Mouse (Mus musculus) cerebellum, adult 11 months (tissue): Measurements from ENCODE around the gene Qsox1.

ENCODE experiments used
- DNase-seq: peaks from one replicate; pipeline ENCODE4 v3.0.0; 2022

The Qsox1 gene

GRCm38 (mm10) chr1:155798000-155798399, 14.7 kb downstream of the Qsox1 start:
- DNase-seq, result no peak

- no peak for DNase-seq
These were observed 15.3 kb downstream of the Qsox1 start for GRCm38 (mm10) chr1:155797425-155797824.

DNA sequence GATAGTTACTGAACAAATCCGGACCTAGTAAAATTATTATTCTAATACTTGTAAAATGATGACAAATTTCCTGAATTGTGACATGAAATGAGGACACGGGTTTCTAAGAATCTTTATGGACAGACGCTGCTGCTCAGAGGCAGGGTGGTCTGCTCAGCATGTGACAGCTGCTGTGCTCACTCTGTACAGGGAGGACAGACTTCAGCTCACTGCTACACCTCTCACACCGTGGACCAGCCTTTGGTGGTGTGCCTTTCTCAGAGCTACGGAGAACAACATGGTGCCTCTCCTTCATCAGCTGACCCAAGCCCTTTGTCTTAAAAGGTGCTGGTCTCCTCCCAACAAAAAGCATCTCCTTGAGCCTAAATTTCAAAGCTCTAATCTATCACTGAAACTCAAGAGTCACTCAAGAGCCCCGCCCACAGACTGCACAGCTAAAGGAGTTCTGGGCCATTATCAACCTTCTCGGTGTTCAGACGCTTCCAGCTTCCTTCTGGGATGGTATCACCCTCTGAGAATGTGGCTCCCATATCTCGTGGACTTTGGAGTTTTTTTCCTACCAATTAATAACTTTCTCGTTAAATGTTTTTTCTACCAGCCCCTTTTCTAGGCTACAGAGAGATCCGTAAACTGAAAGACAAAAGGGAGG, 15.8 kb downstream of the Qsox1 start:
- no peak for DNase-seq

DNA sequence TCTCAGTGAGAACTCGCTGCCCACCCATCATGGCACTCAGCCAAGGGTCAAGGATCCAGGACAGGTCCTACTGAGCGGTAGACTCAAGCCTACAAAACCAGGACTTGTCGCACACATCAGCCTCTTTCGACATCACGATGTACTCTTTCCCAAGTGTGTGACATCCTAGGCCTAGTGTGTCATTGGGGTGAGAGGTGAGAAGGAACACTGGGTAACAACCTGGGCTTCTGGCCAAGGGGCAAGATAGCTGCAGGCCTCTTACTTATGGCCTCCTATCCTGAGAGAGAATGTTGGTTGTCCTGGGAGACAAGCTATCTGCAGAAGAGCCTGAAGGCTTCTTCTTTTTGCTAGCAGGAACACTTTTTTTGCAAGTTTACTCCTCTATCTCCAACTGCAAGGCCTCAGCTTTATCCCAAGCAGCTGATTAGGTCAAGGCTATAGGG, 16.9 kb downstream of the Qsox1 start:
- DNase-seq, result no peak

DNA sequence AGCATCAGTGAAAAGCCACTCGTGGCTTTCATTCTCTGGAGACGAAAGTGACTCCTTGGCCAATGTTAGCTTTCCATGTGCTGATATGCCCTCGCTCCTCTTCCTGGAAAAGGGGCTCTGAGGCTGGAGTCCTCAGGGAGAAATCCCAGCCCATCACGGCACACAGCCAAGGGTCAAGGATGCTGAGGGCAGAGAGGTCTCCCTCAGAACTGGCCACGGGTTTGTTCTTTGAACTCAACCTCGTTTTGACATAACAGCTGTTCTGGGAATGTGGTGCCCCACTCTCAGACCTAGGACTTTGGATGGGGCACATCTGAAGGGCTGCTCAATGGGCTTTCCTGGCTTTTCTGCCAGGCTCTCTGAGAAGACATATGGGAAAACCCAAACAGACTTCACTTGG, 17.8 kb downstream of the Qsox1 start:
- DNase-seq, result no peak

DNA sequence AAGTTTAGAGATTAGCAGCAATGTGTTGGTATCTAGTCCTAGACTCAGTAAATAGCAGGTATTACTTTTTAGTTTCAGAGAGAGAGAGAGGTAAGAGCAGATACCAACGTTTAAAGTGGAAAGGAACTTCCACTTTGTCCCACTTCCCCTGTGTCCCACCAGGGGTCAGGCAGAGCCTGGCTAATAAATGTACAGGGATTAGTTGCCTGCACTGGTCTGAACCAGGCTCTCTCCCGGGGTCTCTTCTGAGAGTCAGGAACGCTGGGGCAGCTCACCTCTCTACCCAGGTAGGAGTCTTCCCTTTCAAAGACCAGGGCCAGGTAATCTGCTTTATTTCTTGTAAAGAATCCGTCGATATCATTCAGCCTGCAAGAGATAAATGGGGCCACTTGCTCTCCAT, 20.8 kb downstream of the Qsox1 start:
- DNase-seq, result no peak

DNA sequence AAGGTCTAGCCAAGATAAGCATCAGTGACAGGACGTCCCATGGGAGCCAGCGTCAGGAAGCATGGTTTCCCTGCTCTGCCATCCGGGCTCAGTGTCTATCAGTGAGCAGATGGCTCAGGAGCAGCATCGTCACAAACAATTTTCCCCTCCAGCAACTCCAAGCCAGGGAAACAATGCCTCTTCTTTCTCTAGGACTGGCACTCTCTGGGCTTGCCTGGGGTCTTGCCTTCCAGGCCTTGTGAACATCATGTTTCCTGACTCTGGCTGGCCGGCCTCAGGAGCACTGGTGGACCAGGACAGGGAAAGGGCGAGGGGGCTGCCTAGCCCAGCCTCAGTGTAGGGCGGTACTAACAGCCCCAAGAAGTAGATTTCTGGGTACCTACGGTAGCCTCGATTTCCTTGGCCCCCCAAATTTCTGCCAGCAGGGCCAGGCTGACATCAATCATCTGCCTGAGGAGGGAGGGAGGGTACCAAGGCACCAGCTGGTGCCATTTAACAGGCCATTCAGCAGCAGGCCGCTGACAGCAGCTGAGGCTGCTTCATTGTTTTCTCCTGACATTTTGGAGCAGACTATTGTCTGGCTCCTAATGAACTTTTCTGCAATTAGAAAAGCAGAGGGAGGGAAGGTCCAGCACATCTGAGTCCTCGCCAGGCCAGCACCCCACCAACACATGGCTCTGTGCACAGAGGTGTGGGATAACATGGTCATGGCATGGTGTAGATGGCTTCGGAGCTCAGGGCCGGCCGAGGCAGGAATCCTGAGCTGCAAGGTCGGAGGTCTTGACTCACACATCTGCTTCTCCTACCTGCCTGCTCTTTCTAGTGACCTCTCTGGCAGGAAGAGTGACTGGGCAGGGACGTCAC, 22.3 kb downstream of the Qsox1 start:
- peak; percentile 52 for DNase-seq

GRCm38 (mm10) chr1:155785886-155786285, 26.8 kb downstream of the Qsox1 start:
- DNase-seq, result no peak

DNA sequence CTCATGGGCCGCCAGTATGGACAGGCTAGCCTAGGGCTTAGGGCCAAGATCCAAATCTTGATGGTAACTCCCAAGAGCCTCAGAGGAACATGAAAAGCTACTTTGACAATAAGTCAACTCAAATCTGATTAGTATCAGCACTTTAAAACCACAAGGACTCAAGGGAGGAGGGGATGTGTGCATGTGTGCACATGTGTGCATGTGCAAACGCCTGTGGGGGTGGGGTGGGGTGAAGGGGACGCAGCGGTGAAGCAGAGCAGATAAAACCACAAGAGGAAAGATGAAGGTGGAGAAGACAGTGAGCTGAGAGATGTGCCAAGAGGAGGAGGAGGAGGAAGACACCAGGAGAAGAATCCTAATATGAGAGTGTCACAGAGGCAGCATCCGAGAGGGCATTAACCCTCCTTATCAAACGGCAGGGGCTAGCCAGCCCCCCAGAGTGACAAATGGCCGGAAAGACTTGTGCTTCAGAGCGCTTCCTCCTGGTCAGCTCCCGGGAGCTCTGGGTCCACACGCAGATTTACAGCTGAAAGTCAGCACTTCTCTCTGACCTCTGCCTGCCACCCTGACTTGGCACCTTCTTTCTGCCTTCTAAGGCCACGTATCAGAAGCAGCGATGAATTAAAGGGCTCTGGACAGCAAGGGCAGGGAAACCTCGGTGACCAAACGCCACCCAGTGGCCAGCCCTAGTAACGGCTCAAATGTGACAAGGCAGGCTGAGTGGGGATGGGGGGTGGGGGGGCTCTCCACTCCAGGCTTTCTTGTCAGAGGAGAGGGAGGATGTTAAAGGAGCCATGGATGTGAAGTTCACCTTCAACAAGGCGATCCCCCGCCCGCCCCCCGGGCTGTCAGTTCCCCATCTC, 28.1 kb downstream of the Qsox1 start:
- peak; percentile 41 for DNase-seq

- DNase-seq, result no peak
These were observed 30.3 kb downstream of the Qsox1 start for GRCm38 (mm10) chr1:155782382-155782781.

GRCm38 (mm10) chr1:155777641-155778625, 34.8 kb downstream of the Qsox1 start:
- DNase-seq, result no peak

DNA sequence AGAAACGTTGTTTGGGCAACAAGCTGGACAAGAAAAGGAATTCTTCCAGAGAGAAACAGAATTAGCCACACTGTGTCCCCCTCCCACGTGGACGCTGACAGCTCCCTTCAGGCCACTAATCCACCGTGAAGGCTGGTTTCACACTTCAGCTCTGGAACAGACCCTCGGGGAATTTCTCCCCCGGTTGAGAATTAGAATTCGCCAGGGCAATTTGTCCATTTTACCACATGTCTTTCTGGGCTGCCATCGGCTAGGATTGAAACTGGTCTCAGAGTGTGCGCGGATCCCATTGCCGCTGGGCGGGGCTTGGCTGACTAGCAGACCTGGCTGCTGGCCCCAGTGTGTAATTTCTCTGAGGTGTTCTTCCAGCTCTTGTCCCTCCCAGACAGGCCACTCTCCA, 53.5 kb downstream of the Qsox1 start:
- DNase-seq, result no peak

DNA sequence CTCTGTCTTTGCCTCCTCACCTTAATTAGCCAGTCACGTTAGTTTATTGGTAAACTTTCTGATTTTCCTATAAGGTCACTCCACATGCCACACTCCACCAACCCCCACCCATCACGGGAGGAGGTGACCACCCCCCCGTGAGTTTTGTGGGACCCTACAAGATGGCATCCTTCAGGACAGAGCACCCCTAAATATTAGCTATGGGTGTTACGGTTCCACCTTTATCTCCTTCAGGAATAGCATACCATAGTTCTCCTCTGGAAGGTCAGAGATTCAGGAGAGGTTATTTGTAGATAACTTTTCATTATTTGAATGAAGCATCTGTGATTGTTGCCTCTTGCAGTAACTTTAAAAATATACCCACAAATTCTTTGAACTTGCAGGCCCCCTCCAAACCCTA, 54.0 kb downstream of the Qsox1 start:
- DNase-seq, result no peak

DNA sequence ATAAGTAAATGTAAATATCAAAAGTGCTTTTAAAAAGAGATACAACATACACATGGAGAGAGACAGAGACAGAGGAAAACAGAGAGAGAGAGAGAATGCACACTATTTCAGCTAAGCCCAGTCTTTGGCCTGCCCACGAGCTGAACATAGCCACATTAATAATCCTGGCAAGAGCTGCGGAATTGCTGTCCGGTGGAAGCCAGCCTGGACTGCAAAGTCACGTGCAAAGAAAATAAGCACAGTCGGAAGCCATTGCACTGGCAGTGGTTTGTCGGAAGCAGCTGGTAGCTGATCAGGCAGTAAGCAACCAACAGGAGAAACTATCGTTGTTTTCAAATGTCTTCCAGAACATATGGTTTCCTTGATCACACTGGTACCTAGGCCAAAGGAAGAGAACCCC, 55.1 kb downstream of the Qsox1 start:
- DNase-seq, result no peak

DNA sequence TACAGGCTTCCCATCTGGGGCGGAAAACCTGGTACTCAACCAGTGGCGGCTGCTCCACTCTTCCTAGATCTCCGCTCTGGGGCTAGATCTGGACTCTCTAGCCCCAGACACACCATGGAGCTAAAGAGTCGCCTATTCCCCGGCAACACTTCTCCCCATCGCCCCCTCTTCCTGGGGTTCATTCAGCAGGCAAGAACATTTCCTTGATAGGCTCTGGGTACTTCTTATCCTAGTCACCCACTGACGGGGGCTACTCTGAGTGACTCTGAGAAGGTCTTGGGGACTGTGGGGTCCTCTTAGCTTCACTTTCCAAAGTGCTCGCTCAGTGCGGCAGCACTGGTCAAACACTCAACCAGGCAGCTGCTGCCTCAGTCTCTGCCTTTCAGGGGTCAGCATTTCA, 59.3 kb downstream of the Qsox1 start:
- no peak for DNase-seq

- no peak for DNase-seq
These were observed 61.0 kb downstream of the Qsox1 start, which contains the start of gene Lhx4 for GRCm38 (mm10) chr1:155751484-155752255. Gene Lhx4, minus strand, starts transcription at chr1:155751684.

GRCm38 (mm10) chr1:155750517-155751178, 62.0 kb downstream of the Qsox1 start:
- DNase-seq, result no peak

GRCm38 (mm10) chr1:155747911-155748310, 64.8 kb downstream of the Qsox1 start:
- no peak for DNase-seq

- DNase-seq, result no peak
These were observed 65.7 kb downstream of the Qsox1 start for GRCm38 (mm10) chr1:155747011-155747410.
